Mouse (Mus musculus): ENCODE measurements around the gene E330034G19Rik. TPM values are rescaled to one million over a fixed set of nuclear protein-coding genes. Genes with fewer than 3 reads are reported as not detected.
"Not testable (repeated sequence)": the region's sequence is repeated elsewhere in the genome, so short reads cannot be mapped to it uniquely, and the experiment has no call there.

Gene E330034G19Rik
- total RNA-seq, 2 experiments from 2014 or later: not detected

- peak in 1 of 2 experiments; percentile 36 for DNase-seq (ENCODE audit: low spot score in 2 of 2)
Measured at GRCm38 (mm10) chr14:24311110-24311509, 18.1 kb downstream of the E330034G19Rik start.

GRCm38 (mm10) chr14:24347007-24347406 is 54.0 kb downstream of the E330034G19Rik start:
- DNase-seq (ENCODE audit: low spot score in 2 of 2): not testable (repeated sequence)

- peak in 1 of 2 experiments; percentile 8 for DNase-seq (ENCODE audit: low spot score in 2 of 2)
Measured at GRCm38 (mm10) chr14:24358295-24358951, 65.4 kb downstream of the E330034G19Rik start.

Other genes with a start within 250 kb of the E330034G19Rik start
- 10 to 100 TPM; 64.4 to 70.4 TPM for gene Dlg5, start 47.3 kb upstream of the E330034G19Rik start, total RNA-seq (2021)
- gene Polr3a, start 193.8 kb downstream of the E330034G19Rik start, total RNA-seq (2021): 10 to 100 TPM; 29.3 to 32.2 TPM
- 1,000 to 10,000 TPM; 1,962 to 2,011 TPM for gene Rps24, start 193.9 kb downstream of the E330034G19Rik start, total RNA-seq (2021)

All from adrenal gland, postnatal 4 days (tissue).